Mouse (Mus musculus): ENCODE results near the gene Intu. TPM values are rescaled to one million over a fixed set of nuclear protein-coding genes. Genes with fewer than 3 reads are reported as not detected.

Intu gene
- polyA plus RNA-seq, 2 experiments, result 2.8 to 6.4 TPM

DNA sequence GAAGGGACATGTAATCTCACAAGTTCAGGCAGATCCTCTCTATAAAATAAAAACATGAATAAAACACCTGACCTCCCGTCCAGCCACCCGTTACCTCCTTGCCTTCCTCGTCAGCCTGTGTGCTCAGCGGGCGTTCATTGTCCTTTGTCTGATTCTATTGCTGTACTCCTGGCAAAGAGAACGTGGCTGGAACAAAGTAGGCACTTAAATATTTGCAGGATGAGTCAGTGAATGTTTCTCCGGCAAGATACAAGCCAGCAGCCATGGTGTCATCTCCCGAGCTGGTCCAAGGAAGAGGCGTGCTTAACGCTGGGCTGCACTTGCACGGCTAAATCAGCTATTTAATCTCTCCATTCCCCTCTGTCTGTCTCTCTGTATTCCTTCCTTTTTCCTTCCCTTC, 151.3 kb downstream of the Intu start:
- Histone ChIP-seq H3K9me3 (ENCODE audit: control insufficient read depth, low read length) (no peaks in the 10 kb centered on the region), H3K36me3 (ENCODE audit: control insufficient read depth, insufficient read depth, low read length) (0 out of 2 replicates have a peak, but pooled peaks cover 3% of the 10 kb centered on the region), H3K27ac (replicated peaks; ENCODE audit: low read depth, low read length) (no peak overlapping the region), H3K4me3 (replicated peaks; ENCODE audit: low read length) (no peak overlapping the region), H3K4me2 (replicated peaks; ENCODE audit: low read depth, low read length, severe bottlenecking) (no peak overlapping the region), H3K9ac (ENCODE audit: low read depth, low read length, severe bottlenecking) (no peak overlapping the region), H3K4me1 (ENCODE audit: control insufficient read depth, insufficient read depth, low read length) (peaks cover 16% of the 10 kb centered on the region), H3K27me3 (ENCODE audit: control insufficient read depth, insufficient read depth, low read length) (no peaks in the 10 kb centered on the region)
- DNase-seq (ENCODE audit: low spot score) (no peak), ATAC-seq (ENCODE audit: low FRiP score, low read depth) (no peak)
- TF ChIP-seq POLR2A (IDR thresholded peaks at IDR 0.05; ENCODE audit: borderline replicate concordance, extremely low read depth, insufficient read depth, insufficient read length), result no peak
- 76% methylated on average over 11 of the region's 11 CpGs for WGBS

GRCm38 (mm10) chr3:40683171-40683570, 152.1 kb downstream of the Intu start:
- H3K27ac ChIP-seq (replicated peaks; ENCODE audit: low read depth, low read length), result no peak overlapping the region
- DNase-seq (ENCODE audit: low spot score) (no peak), ATAC-seq (ENCODE audit: low FRiP score, low read depth) (no peak)
- 0 out of 2 replicates have a peak, but pooled peaks cover 3% of the 10 kb centered on the region for H3K36me3 ChIP-seq (ENCODE audit: control insufficient read depth, insufficient read depth, low read length)
- no peak overlapping the region for H3K4me2 ChIP-seq (replicated peaks; ENCODE audit: low read depth, low read length, severe bottlenecking)
- WGBS, result 93% methylated on average over 17 of the region's 18 CpGs
- no peak for TF ChIP-seq POLR2A (IDR thresholded peaks at IDR 0.05; ENCODE audit: borderline replicate concordance, extremely low read depth, insufficient read depth, insufficient read length)
- H3K4me1 ChIP-seq (ENCODE audit: control insufficient read depth, insufficient read depth, low read length), result peaks cover 16% of the 10 kb centered on the region
- no peak overlapping the region for H3K4me3 ChIP-seq (replicated peaks; ENCODE audit: low read length)
- no peaks in the 10 kb centered on the region for H3K9me3 ChIP-seq (ENCODE audit: control insufficient read depth, low read length)
- H3K9ac ChIP-seq (ENCODE audit: low read depth, low read length, severe bottlenecking), result no peak overlapping the region
- H3K27me3 ChIP-seq (ENCODE audit: control insufficient read depth, insufficient read depth, low read length), result no peaks in the 10 kb centered on the region

DNA sequence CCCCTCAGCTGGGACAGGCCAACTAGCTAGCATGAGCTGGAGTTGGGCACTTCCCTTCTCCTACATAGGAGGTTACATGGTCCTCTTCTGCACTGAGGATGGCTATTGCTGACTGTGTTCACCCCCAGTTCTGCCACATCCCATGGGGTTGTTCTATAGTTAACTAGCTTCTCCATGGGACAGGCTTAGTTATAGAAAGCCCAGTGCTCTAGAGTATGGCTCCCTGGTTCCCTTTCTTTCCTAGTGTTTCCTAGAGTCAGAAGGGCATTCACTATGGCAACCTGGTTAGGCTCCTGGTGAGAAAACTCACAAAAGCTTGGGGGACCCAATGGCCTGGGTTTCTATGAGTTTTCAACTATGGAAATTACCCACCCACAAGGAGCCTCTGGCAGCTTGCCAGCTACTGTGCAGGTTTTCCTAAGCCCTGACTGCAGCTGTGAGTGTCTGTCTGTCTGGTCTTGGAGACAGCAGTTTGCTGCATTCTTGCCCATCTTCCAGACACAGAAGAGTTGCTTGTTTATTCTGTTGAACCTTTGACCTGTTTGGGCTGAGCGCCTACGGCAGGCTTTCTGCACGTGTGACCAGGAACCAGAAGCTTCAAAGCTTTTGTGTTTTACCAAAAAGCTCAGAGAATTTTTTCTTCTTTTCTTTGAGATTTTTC, 154.9 kb downstream of the Intu start:
- Histone ChIP-seq H3K9me3 (ENCODE audit: control insufficient read depth, low read length) (no peaks in the 10 kb centered on the region), H3K9ac (ENCODE audit: low read depth, low read length, severe bottlenecking) (no peak overlapping the region), H3K27me3 (ENCODE audit: control insufficient read depth, insufficient read depth, low read length) (no peaks in the 10 kb centered on the region), H3K36me3 (ENCODE audit: control insufficient read depth, insufficient read depth, low read length) (0 out of 2 replicates have a peak, but pooled peaks cover 3% of the 10 kb centered on the region), H3K4me2 (replicated peaks; ENCODE audit: low read depth, low read length, severe bottlenecking) (no peak overlapping the region), H3K4me3 (replicated peaks; ENCODE audit: low read length) (no peak overlapping the region), H3K4me1 (ENCODE audit: control insufficient read depth, insufficient read depth, low read length) (peaks cover 16% of the 10 kb centered on the region), H3K27ac (replicated peaks; ENCODE audit: low read depth, low read length) (no peak overlapping the region)
- TF ChIP-seq POLR2A (IDR thresholded peaks at IDR 0.05; ENCODE audit: borderline replicate concordance, extremely low read depth, insufficient read depth, insufficient read length), result no peak
- DNase-seq (ENCODE audit: low spot score) (peak; percentile 76), ATAC-seq (ENCODE audit: low FRiP score, low read depth) (no peak; the same call in 1 of the 2 replicates)
- 21% methylated on average over 3 of the region's 3 CpGs for WGBS

DNA sequence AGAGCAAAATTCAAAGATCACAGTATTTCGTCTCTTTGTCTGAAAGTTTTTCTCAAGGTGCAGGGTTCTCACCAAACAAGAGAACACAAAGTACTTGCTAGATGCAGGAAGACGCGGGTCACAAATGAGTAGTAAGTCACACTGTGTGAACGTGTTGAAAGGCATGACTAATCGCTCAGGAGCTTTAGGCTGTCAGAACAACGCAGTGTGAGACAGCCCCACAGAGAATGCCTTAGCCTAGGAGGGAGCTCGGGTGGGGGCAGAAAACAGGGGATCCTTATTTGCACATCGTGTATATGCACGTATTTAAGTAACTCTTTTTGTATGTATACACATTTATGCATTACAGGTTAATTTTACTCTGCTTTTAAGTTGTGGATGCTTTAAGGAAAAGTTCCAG, 155.8 kb downstream of the Intu start:
- peaks cover 3% of the 10 kb centered on the region; the same call in 1 of the 2 replicates for H3K36me3 ChIP-seq (ENCODE audit: control insufficient read depth, insufficient read depth, low read length)
- no peak overlapping the region for H3K4me2 ChIP-seq (replicated peaks; ENCODE audit: low read depth, low read length, severe bottlenecking)
- DNase-seq (ENCODE audit: low spot score), result no peak
- TF ChIP-seq POLR2A (IDR thresholded peaks at IDR 0.05; ENCODE audit: borderline replicate concordance, extremely low read depth, insufficient read depth, insufficient read length), result no peak
- H3K27ac ChIP-seq (replicated peaks; ENCODE audit: low read depth, low read length), result no peak overlapping the region
- no peak overlapping the region for H3K4me3 ChIP-seq (replicated peaks; ENCODE audit: low read length)
- 55% methylated on average over 9 of the region's 9 CpGs for WGBS
- H3K9ac ChIP-seq (ENCODE audit: low read depth, low read length, severe bottlenecking), result no peak overlapping the region
- ATAC-seq (ENCODE audit: low FRiP score, low read depth), result no peak
- no peaks in the 10 kb centered on the region for H3K27me3 ChIP-seq (ENCODE audit: control insufficient read depth, insufficient read depth, low read length)
- peaks cover 16% of the 10 kb centered on the region for H3K4me1 ChIP-seq (ENCODE audit: control insufficient read depth, insufficient read depth, low read length)
- no peaks in the 10 kb centered on the region for H3K9me3 ChIP-seq (ENCODE audit: control insufficient read depth, low read length)

- Histone ChIP-seq H3K9me3 (ENCODE audit: control insufficient read depth, low read length) (no peaks in the 10 kb centered on the region), H3K9ac (ENCODE audit: low read depth, low read length, severe bottlenecking) (no peak overlapping the region), H3K4me3 (replicated peaks; ENCODE audit: low read length) (no peak overlapping the region), H3K36me3 (ENCODE audit: control insufficient read depth, insufficient read depth, low read length) (peaks cover 3% of the 10 kb centered on the region; the same call in 1 of the 2 replicates), H3K27ac (replicated peaks; ENCODE audit: low read depth, low read length) (no peak overlapping the region), H3K4me2 (replicated peaks; ENCODE audit: low read depth, low read length, severe bottlenecking) (no peak overlapping the region), H3K27me3 (ENCODE audit: control insufficient read depth, insufficient read depth, low read length) (no peaks in the 10 kb centered on the region), H3K4me1 (ENCODE audit: control insufficient read depth, insufficient read depth, low read length) (peaks cover 16% of the 10 kb centered on the region)
- DNase-seq (ENCODE audit: low spot score), result no peak
- no peak for TF ChIP-seq POLR2A (IDR thresholded peaks at IDR 0.05; ENCODE audit: borderline replicate concordance, extremely low read depth, insufficient read depth, insufficient read length)
- WGBS, result 88% methylated on average over 3 of the region's 3 CpGs
- no peak for ATAC-seq (ENCODE audit: low FRiP score, low read depth)
Observed at GRCm38 (mm10) chr3:40687588-40687987, 156.5 kb downstream of the Intu start.
